Mouse (Mus musculus): ENCODE data around the gene Acbd6.

The Acbd6 gene

DNA sequence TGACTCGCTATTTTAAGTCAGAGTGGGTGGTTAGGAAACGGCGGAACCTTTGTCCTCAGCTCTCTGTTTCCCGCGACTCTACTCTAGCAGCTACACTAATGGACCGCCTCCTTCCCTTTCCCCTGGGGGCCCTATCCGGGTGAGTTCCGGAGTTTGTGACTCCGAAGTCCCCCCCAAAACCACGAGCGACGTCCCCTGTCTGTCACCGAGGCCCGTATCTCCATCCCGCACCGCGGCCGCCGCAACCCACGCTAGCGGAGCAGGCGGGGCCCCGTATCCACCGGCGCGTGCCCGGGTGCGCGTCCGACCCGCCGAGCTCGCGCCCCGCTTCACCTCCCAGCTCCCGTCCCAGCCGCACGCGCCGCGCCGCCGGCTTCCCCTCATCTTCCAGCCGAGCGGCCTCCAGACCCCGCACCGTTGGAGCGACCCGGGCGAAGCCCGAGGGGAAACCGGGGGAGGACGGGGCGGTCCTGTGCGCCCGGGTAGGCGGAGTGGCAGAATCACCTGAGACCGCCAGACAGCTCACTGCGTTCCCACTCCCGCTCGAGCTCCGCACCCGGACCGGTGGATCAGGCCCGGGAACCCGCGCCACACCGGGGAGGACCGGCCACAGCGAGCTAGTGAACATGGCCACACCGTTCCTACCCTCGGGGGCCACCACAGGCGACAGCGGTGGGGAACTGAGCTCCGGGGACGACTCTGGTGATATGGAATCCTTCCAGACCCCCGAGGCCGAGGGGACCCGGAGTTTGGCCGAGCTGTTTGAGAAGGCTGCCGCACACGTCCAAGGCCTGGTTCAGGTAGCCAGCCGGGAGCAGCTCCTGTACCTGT lies at the start of gene Acbd6:
Gene Acbd6, plus strand, starts transcription at position 109 of the 831 bp plus-strand sequence.
- no peak for DNase-seq (ENCODE audit: low read depth)

GRCm38 (mm10) chr1:155510263-155510662 lies 47.7 kb upstream of the Acbd6 start:
- no peak for DNase-seq (ENCODE audit: low read depth)

- no peak for DNase-seq (ENCODE audit: low read depth)
These were observed 42.1 kb upstream of the Acbd6 start for GRCm38 (mm10) chr1:155515866-155516265.

DNA sequence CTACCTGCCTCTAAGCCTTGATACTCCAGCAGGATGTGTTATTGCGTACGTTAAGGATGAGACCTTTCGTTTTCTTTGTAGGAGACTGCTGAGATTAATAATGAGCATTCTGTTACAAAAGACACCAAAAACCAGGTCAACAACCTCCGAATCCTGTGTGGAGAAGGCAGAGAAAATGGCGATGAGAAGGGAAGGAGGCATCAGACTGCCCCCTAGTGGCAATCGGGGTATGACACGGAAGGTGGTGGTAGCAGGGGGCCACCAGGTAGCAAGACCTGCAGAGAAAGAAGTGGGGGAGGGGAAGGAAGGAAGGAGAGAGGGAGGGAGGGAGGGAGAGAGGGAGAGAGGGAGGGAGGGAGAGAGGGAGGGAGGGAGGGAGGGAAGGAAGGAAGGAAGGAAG lies 41.3 kb upstream of the Acbd6 start:
- DNase-seq (ENCODE audit: low read depth), result no peak

DNA sequence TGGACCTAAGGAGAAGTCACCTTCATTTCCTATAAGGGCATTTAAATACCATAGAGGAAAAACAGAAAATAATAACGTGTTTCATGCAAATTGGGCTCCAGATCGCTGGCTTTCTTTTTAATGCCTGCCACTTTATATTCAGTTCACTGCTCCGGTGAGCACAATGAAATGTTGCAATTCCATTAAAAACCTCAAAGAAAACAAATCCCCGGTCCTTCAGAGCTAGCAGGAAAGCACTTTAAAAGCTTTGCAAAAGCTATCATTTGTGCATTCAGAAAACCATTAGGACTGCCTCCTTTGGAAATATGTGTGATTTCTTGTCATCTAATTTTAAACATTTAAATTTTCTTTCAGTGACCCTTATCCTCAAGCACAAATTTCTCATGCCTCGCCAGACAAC lies 40.9 kb upstream of the Acbd6 start:
- DNase-seq (ENCODE audit: low read depth), result no peak

DNA sequence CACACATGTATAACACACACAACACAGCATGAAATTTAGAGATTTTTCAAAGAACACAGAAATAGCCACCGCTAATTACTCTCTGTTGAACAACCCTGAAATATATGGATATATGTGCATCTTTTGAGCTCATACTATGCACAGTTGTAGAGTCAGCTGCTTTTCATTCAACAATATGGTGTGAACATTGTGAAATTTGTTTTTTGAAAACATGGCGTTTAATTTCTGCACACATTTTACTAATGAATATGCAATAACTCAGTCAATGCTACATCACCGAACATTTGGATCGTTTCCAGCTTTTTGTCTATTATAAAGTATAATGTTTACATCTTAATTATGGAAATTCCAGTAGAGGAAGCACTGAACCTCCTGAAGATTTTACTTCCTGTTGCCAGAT lies 37.6 kb upstream of the Acbd6 start:
- no peak for DNase-seq (ENCODE audit: low read depth)

- DNase-seq (ENCODE audit: low read depth), result no peak
These were observed 35.4 kb upstream of the Acbd6 start for GRCm38 (mm10) chr1:155522493-155522892.

- DNase-seq (ENCODE audit: low read depth), result no peak
These were observed 31.7 kb upstream of the Acbd6 start for GRCm38 (mm10) chr1:155526176-155526575.

DNA sequence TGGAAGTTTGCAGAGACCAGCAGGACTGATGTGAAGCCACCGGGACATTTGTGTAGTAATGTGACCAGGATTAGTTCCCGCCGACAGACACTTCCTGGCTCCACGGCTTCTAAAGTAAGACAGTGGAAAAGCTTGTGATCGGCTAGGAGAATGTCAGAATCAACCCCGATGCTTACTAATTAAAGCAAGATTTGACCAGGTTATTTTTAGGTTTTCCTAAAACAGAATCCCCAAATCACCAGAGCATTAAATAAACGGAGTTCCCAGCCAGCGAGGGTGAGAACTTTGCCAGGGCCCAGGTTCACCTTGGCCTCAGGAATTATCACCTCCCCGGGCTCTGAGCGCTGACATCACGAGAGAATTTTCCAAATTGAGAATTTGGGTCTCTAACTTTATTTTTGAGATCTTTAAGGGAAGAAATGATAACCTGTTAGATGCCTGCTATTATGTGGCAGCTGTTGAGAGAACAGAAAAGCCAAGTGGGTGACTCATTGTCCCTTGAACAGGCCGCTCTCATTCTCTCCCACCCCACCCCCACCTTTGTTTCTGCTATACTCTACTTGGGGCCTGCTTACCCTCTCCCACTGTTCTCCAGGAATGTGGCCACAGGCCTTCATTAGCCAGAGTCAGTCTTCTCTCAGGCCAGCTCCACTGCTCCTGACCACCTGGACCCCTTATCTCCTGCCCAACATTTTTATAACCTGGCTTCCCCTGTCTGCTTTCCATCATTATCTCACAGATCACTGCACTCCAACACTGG lies 30.7 kb upstream of the Acbd6 start:
- no peak for DNase-seq (ENCODE audit: low read depth)

- DNase-seq (ENCODE audit: low read depth), result no peak
These were observed 30.1 kb upstream of the Acbd6 start for GRCm38 (mm10) chr1:155527787-155528158.

DNA sequence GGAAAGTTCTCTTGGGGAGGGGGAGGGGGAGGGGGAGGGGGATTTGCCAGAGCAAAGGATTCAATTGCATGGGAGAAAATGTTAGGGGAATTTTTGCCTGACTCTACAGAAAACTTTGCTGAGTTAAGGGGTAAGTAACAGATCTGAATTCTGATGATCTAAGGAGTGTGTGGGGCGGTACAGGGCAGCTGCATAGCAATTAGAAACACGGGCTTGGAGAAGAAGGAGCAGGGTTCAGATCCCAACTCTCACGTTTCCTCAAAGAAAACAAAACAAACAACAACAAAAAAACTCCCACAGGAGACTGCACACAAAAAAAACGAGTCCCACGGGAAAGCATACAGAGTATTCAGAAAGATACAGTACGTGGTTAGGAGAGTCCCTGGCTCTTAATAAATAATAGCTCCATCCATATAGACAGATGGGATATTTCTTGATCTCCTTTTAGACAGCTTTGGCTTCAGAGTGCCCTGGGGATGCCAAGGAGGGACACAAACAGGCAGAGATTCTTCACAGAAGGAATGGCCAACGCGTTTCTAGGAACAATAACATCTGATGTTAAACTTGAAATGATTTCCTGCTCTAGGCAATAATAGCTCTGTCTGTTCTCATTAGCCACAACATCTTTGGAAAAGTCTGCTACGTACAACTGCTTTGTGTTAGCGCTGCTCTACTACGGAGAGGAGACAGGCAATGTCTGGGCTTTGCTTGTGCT lies 29.4 kb upstream of the Acbd6 start:
- DNase-seq (ENCODE audit: low read depth), result no peak

DNA sequence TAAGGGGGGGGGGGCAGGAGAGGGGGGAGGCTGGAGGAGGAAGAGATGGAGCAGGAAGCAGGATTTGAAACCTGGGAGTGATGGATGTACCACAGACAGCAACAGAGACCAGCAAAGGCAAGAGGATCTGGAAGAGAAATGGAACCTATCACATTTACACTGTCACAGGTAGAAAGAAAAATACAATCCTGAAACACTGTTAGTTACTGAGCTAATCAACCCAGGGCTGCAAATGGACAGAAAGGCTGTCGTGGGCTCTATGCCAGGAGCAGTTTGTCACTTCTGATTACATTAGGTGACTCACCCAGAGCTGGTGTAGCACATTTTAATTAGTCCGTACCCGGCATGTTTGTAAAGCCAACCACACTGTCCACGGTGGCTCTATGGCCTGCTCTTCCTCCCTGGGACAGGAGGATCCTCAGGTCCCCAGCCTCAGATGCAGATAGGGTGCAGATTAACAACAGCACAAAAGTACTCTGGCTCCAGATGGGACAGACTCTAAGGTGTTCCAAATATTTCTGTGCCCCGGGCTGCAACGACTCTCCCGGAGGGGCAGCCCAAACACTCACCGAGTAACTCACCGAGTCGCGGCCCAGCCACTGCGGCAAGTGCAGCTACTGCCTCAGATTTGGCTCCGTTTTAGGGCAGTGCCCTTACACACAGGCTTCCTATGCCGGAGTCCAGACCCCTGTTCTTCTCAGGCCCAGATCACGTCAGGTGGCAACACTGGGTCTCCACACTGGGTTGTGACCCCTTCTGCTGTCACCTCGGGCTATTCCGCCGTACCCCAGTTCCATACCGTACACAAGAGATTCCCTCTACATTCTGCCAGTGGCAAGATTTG lies 28.6 kb upstream of the Acbd6 start:
- DNase-seq (ENCODE audit: low read depth), result no peak

- no peak for DNase-seq (ENCODE audit: low read depth)
These were observed 27.1 kb upstream of the Acbd6 start for GRCm38 (mm10) chr1:155530561-155531457.

DNA sequence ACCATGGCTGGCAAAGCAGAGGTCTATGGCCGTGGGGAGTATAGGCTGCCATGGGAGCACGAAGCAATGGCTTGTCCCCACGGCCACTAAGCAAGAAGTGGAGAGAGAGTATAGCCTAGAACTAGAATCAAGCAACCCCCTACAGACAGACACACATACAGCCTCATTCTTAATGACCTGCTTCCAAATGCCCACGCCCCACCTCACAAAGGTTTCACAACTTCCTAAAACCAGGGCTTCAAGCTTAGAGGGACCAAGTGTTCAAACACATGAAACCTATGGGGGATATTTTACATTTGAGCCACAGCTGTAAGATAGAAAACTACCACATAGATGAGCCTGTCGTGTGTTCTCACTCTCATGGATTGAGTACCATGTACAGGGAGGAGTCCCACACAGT lies 25.5 kb upstream of the Acbd6 start:
- DNase-seq (ENCODE audit: low read depth), result no peak

- DNase-seq (ENCODE audit: low read depth), result peak; percentile 90
These were observed 24.9 kb upstream of the Acbd6 start for GRCm38 (mm10) chr1:155532833-155533688.

DNA sequence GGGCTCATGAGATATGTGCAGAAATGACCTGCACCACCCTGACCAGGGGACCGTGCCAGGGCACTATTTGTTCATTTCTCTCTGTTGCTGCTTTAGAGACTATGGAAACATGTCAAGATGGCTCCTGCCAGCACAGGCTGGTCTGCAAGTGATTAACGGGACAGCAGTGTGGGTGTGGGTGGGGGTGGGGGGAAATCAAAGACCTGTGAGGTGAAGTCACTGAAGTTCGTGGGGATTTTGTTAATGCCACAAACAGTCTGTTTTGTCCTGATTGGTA lies 24.3 kb upstream of the Acbd6 start:
- DNase-seq (ENCODE audit: low read depth), result no peak

GRCm38 (mm10) chr1:155537005-155537642 lies 20.8 kb upstream of the Acbd6 start:
- no peak for DNase-seq (ENCODE audit: low read depth)

GRCm38 (mm10) chr1:155538006-155538405 lies 19.9 kb upstream of the Acbd6 start:
- no peak for DNase-seq (ENCODE audit: low read depth)

DNA sequence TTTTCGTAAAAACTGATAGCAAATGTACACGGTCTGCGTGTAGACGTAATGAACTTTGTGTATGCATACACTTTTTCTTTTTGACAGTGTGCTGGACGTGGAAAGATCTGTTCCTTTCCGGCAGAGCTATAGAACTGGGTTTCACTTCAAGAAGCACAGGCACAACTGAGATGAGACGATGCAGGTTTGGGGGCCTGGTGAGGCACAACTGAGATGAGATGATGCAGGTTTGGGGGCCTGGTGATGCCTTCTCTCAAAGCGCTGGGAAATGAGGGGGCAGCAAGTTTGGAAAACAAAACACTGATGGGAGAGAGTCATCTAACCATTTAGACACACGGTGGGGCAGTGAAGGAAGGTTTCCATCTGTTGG lies 293 bp upstream of the Acbd6 start:
- no peak for DNase-seq (ENCODE audit: low read depth)

- no peak for DNase-seq (ENCODE audit: low read depth)
These were observed 2.1 kb downstream of the Acbd6 start for GRCm38 (mm10) chr1:155560021-155560420.
